Mouse (Mus musculus) embryonic facial prominence, embryonic 13.5 days (tissue): ENCODE measurements at regions not wholly inside any gene's neighbourhood (a gene's known extent, or its start where the extent isn't known, plus 50 kb on each side); places are given as distances from the start of the nearest gene placed in this dataset.

Source experiments
- ATAC-seq: fragments of 200-750 bp; cut with Nextera tagmentation; 2 replicates; pipeline ENCODE4 v1.8.0; 2017; ENCODE audit warnings: low read depth; ENCODE audit not compliant: insufficient number of reproducible peaks, insufficient read depth, low FRiP score, low TSS enrichment
- H3K27ac ChIP-seq: fragments of 300-500 bp; sonication (generic); 2 replicates; pipeline ENCODE4 v1.5.1; 2015; ENCODE audit warnings: moderate library complexity, mild to moderate bottlenecking, inconsistent platforms
- H3K27me3 ChIP-seq: fragments of 300-500 bp; sonication (generic); 2 replicates; pipeline ENCODE4 v1.6.1; 2015; ENCODE audit warnings: mild to moderate bottlenecking, inconsistent platforms
- H3K36me3 ChIP-seq: fragments of 300-500 bp; sonication (generic); 2 replicates; pipeline ENCODE4 v1.6.1; 2015; ENCODE audit warnings: mild to moderate bottlenecking, inconsistent platforms
- H3K4me1 ChIP-seq: fragments of 300-500 bp; sonication (generic); 2 replicates; pipeline ENCODE4 v1.6.1; 2015; ENCODE audit warnings: inconsistent platforms
- H3K4me2 ChIP-seq: fragments of 300-500 bp; sonication (generic); 2 replicates; pipeline ENCODE4 v1.6.1; 2015; ENCODE audit warnings: moderate library complexity, mild to moderate bottlenecking, inconsistent platforms
- H3K4me3 ChIP-seq: fragments of 300-500 bp; sonication (generic); 2 replicates; pipeline ENCODE4 v1.5.1; 2015; ENCODE audit warnings: mild to moderate bottlenecking, inconsistent platforms
- H3K9ac ChIP-seq: fragments of 300-500 bp; sonication (generic); 2 replicates; pipeline ENCODE4 v1.6.1; 2015; ENCODE audit warnings: mild to moderate bottlenecking, inconsistent platforms
- H3K9me3 ChIP-seq: fragments of 300-500 bp; sonication (generic); 2 replicates; pipeline ENCODE4 v1.6.1; 2016; ENCODE audit warnings: inconsistent platforms
- WGBS: fragments of 180-500 bp; shearing (Covaris S2); methylation state at CpG from one replicate; pipeline ENCODE4 v1.1.7; 2015; ENCODE audit warnings: mixed read lengths; 5-methylcytosine and 5-hydroxymethylcytosine counted together

GRCm38 (mm10) chr5:134000100-134000499 lies 99.4 kb upstream of the Castor2 start:
- H3K36me3 ChIP-seq, result no peaks in the 10 kb centered on the region
- no peaks in the 10 kb centered on the region for H3K27me3 ChIP-seq
- 4% methylated on average over 3 of the region's 3 CpGs for WGBS
- H3K9ac ChIP-seq, result no peak overlapping the region
- peaks cover 15% of the 10 kb centered on the region for H3K4me1 ChIP-seq
- no peak for ATAC-seq
- H3K27ac ChIP-seq, result peak overlapping the region; percentile 79
- H3K4me3 ChIP-seq, result no peak overlapping the region
- H3K9me3 ChIP-seq, result no peaks in the 10 kb centered on the region; the same call in 1 of the 2 replicates
- H3K4me2 ChIP-seq, result no peak overlapping the region

GRCm38 (mm10) chr5:133999698-134000097 lies 99.8 kb upstream of the Castor2 start:
- Histone ChIP-seq H3K4me2 (no peak overlapping the region), H3K9ac (no peak overlapping the region), H3K36me3 (no peaks in the 10 kb centered on the region), H3K4me1 (peaks cover 15% of the 10 kb centered on the region), H3K4me3 (no peak overlapping the region), H3K27ac (peak overlapping the region; percentile 64), H3K9me3 (no peaks in the 10 kb centered on the region; the same call in 1 of the 2 replicates), H3K27me3 (no peaks in the 10 kb centered on the region)
- WGBS, result 8% methylated on average over 5 of the region's 5 CpGs
- no peak for ATAC-seq

GRCm38 (mm10) chr5:133991994-133992393 lies 107.5 kb upstream of the Castor2 start:
- WGBS, result 73% methylated on average over 2 of the region's 2 CpGs
- H3K27me3 ChIP-seq, result no peaks in the 10 kb centered on the region
- no peak for ATAC-seq
- H3K27ac ChIP-seq, result no peak overlapping the region
- H3K4me2 ChIP-seq, result no peak overlapping the region
- H3K4me1 ChIP-seq, result peaks cover 4% of the 10 kb centered on the region; the same call in 1 of the 2 replicates
- no peaks in the 10 kb centered on the region for H3K9me3 ChIP-seq
- H3K4me3 ChIP-seq, result no peak overlapping the region
- H3K9ac ChIP-seq, result no peak overlapping the region
- H3K36me3 ChIP-seq, result no peaks in the 10 kb centered on the region

DNA sequence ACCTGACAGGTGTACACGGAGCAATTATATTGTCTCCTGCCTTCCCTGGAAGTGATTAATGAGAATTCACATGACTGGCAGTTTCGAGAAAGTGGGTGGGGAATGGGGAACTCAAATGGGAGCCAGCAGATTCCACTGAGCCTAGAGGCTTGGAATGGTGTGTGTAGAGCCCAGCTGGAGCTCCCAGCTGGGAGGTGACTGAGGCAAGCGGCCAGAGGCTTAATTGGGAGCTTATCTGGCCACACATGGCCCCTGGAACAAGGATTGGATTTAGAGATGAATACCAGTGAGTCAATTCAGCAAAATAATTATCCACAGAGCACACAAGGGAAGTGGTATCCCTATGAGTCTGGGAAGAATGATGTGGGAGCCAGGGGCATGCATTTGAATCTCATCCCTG lies 108.0 kb upstream of the Castor2 start:
- Histone ChIP-seq H3K27me3 (no peaks in the 10 kb centered on the region), H3K4me2 (no peak overlapping the region), H3K4me3 (no peak overlapping the region), H3K27ac (no peak overlapping the region), H3K36me3 (no peaks in the 10 kb centered on the region), H3K9me3 (no peaks in the 10 kb centered on the region), H3K4me1 (peaks cover 4% of the 10 kb centered on the region; the same call in 1 of the 2 replicates), H3K9ac (no peak overlapping the region)
- ATAC-seq, result no peak
- whole genome bisulfite sequencing, result 29% methylated on average over 3 of the region's 3 CpGs

- peak overlapping the region; percentile 33 for H3K4me2 ChIP-seq
- H3K9ac ChIP-seq, result no peak overlapping the region
- H3K27me3 ChIP-seq, result peaks cover 26% of the 10 kb centered on the region
- H3K27ac ChIP-seq, result no peak overlapping the region
- no peaks in the 10 kb centered on the region for H3K9me3 ChIP-seq
- 2% methylated on average over 15 of the region's 15 CpGs for WGBS
- no peak overlapping the region for H3K4me3 ChIP-seq
- no peaks in the 10 kb centered on the region for H3K36me3 ChIP-seq
- H3K4me1 ChIP-seq, result peaks cover 16% of the 10 kb centered on the region
- no peak for ATAC-seq
Measured at GRCm38 (mm10) chr5:133983249-133983966, 116.1 kb upstream of the Castor2 start.

DNA sequence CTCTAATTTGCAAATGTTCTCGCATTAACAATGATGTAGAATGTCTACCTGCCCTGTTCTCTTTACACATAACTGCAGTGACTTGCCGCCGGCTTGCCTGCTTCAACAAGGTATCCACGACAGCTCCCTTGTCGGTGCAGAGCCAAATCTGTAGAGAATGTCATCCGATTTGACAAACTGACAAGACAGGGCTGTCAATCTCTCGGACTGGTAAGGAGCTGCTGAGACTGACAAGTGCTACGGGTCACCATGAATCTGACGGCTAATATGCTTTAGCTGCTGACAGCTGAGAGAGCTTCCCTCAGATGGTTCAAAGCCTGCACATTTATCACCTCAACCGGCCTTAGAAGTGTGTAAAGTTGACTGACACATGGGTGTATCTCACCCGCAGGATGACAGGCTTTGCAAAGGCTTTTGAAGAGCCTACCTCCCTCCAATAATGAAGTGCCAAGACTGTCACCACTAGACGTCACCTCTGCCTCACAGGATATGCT lies 129.0 kb upstream of the Castor2 start:
- no peak overlapping the region for H3K9ac ChIP-seq

DNA sequence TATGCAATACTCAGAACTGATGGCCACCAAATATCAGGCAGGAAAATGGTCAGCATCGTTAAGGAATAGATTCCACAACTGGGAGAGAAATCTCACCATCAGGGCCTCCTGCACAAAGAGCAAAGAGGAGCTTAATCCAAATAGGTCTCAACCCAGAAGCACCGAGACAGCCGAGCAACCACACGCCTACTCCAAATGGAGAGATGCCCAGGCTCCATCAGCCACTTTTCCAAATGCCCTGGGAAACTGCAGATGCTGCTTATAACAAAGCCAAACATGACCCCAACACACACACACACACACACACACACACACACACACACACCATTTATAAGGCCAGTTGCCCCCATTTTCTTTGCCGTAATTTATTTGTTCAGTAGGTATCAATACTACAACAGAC lies 136.2 kb upstream of the Castor2 start:
- no peak overlapping the region for H3K27ac ChIP-seq
- WGBS, result 88% methylated on average over 5 of the region's 5 CpGs
- no peak overlapping the region for H3K4me2 ChIP-seq
- no peak overlapping the region for H3K4me3 ChIP-seq
- H3K9me3 ChIP-seq, result peaks cover 5% of the 10 kb centered on the region; the same call in 1 of the 2 replicates
- no peak overlapping the region for H3K9ac ChIP-seq
- no peaks in the 10 kb centered on the region for H3K4me1 ChIP-seq
- ATAC-seq, result no peak
- H3K36me3 ChIP-seq, result no peaks in the 10 kb centered on the region
- no peaks in the 10 kb centered on the region; the same call in 1 of the 2 replicates for H3K27me3 ChIP-seq

More for the DNA sequence above, 129.0 kb upstream of the Castor2 start:
- Histone ChIP-seq H3K27me3 (no peaks in the 10 kb centered on the region), H3K27ac (no peak overlapping the region), H3K4me2 (no peak overlapping the region), H3K36me3 (no peaks in the 10 kb centered on the region), H3K4me3 (no peak overlapping the region), H3K9me3 (peaks cover 5% of the 10 kb centered on the region; the same call in 1 of the 2 replicates), H3K4me1 (no peaks in the 10 kb centered on the region)
- WGBS, result 82% methylated on average over 12 of the region's 12 CpGs
- no peak for ATAC-seq

GRCm38 (mm10) chr5:133940841-133941240 lies 158.7 kb upstream of the Castor2 start:
- no peak overlapping the region for H3K4me2 ChIP-seq
- H3K27me3 ChIP-seq, result no peaks in the 10 kb centered on the region; the same call in 1 of the 2 replicates
- H3K9ac ChIP-seq, result no peak overlapping the region
- ATAC-seq, result no peak
- 54% methylated on average over 3 of the region's 3 CpGs for WGBS
- no peaks in the 10 kb centered on the region for H3K9me3 ChIP-seq
- no peak overlapping the region for H3K4me3 ChIP-seq
- no peak overlapping the region for H3K27ac ChIP-seq
- no peaks in the 10 kb centered on the region for H3K36me3 ChIP-seq
- peaks cover 5% of the 10 kb centered on the region; the same call in 1 of the 2 replicates for H3K4me1 ChIP-seq

- no peak overlapping the region for H3K27ac ChIP-seq
- WGBS, result 93% methylated on average over 2 of the region's 2 CpGs
- H3K9me3 ChIP-seq, result no peaks in the 10 kb centered on the region
- H3K9ac ChIP-seq, result no peak overlapping the region
- H3K27me3 ChIP-seq, result no peaks in the 10 kb centered on the region; the same call in 1 of the 2 replicates
- no peak for ATAC-seq
- H3K4me1 ChIP-seq, result peaks cover 5% of the 10 kb centered on the region; the same call in 1 of the 2 replicates
- no peaks in the 10 kb centered on the region for H3K36me3 ChIP-seq
- no peak overlapping the region for H3K4me2 ChIP-seq
- H3K4me3 ChIP-seq, result no peak overlapping the region
Measured at GRCm38 (mm10) chr5:133940030-133940429, 159.5 kb upstream of the Castor2 start.

DNA sequence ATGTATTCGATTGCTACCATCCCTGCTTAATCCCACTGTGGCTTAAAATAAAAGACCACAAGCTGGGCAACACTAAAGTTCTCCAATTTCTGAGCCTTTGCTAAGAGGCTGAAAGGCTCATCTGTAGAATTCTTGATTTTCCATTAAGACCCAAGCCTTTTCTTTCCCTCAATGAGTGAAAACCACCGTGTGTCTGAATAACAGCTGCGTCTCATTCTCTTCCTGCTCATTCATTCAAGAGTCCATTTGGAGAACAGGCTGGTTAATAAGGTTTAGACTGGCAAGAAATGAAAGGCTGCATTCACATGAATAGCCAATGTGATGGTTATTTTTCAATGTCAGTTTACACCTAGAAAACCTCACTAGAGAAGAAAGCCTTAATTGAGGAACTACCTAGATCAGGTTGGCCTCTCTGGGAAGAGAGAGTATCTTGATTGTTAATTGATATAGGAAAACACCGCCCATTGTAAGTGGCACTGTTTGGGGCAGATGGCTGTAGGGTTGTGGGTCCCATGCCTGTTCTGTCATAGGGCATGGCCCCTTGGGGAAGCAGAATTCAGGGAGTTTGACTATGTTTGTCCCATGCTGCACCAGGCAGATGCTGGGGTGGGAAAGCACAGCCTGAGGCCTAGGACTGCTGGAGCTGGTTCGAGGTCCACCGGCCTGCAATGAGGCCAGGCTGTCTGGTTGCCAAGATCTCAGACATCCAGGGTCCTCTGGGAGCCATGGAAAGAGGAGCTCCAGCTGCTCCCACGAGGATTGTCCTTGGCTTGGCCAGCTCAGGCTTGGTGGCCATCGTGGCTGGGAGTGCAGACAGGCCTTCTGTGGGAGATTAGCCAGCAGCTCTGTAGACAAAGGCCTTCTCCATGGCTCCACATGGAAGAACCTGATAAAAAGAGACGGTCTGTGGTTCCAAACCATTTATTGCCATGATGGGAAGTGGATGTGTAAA lies 161.3 kb upstream of the Castor2 start:
- H3K4me2 ChIP-seq, result no peak overlapping the region
- H3K4me1 ChIP-seq, result peaks cover 5% of the 10 kb centered on the region; the same call in 1 of the 2 replicates
- no peak for ATAC-seq
- H3K9me3 ChIP-seq, result no peaks in the 10 kb centered on the region
- no peaks in the 10 kb centered on the region for H3K36me3 ChIP-seq
- H3K27me3 ChIP-seq, result no peaks in the 10 kb centered on the region
- no peak overlapping the region for H3K4me3 ChIP-seq
- H3K27ac ChIP-seq, result no peak overlapping the region
- no peak overlapping the region for H3K9ac ChIP-seq
- 64% methylated on average over 9 of the region's 9 CpGs for WGBS

DNA sequence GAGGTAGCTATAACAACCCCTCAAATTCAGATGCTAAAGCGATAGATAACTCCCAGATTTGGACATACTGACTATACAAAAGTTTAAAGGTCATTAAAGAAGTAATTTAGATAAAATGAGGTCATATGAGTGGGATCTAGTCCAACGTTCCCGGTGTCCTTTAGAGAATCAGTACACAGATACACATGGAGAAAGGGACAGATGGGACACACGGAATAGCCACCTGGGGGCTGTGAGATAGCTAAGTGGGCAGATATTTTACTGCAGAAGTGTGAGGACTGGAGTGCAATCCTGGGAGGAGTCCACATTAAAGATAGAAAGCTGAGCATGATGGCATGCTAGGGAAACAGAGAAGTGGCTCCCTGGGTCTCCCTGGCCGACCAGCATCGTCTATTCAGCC lies 164.1 kb upstream of the Castor2 start:
- no peak for ATAC-seq
- no peak overlapping the region for H3K4me3 ChIP-seq
- WGBS, result 89% methylated on average over 6 of the region's 6 CpGs
- H3K27ac ChIP-seq, result no peak overlapping the region
- H3K4me2 ChIP-seq, result no peak overlapping the region
- H3K4me1 ChIP-seq, result peaks cover 5% of the 10 kb centered on the region; the same call in 1 of the 2 replicates
- no peaks in the 10 kb centered on the region for H3K36me3 ChIP-seq
- H3K9ac ChIP-seq, result no peak overlapping the region
- H3K27me3 ChIP-seq, result no peaks in the 10 kb centered on the region
- H3K9me3 ChIP-seq, result no peaks in the 10 kb centered on the region
